Mouse (Mus musculus): ENCODE measurements around the gene Gm32742.
A peak's percentile ranks its signal among the peaks of the same experiment; 100 is the strongest.
"Not testable (repeated sequence)": the region's sequence is repeated elsewhere in the genome, so short reads cannot be mapped to it uniquely, and the experiment has no call there.

The Gm32742 gene

DNA sequence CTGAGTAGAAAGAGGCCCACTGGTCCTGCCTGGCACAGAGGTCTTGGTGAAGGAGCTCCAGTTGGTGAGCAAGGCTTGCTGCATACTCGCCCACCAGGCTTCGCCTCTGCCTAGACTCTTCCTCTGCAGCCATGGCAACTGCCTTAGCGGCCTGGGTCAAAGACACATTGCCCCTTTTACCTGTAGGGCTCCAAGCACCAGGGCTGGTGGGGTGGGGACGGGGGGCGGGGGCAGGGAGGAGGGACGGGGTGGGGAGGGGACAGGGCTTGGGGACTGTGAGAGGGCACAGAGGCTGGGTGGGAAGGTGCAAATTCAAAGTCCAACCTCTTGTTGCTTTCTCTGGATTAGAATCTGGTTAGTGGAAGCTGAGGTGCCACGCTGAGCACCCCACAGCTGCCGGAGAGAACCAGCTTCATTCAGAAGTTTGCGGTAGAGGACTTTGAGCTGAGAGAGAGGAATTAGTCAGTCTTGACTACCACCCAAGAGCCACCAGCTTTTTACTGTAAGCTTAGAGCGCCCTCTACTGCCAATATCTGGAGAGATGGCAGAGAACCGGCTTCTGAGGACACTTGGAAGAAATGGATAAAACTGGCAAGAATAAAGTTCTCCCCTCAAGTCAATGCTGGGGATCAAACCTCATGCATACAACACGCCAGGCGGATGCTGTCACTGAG is 13.1 kb downstream of the Gm32742 start:
- peak; percentile 73 for DNase-seq (ENCODE audit: low read depth, low spot score)

DNA sequence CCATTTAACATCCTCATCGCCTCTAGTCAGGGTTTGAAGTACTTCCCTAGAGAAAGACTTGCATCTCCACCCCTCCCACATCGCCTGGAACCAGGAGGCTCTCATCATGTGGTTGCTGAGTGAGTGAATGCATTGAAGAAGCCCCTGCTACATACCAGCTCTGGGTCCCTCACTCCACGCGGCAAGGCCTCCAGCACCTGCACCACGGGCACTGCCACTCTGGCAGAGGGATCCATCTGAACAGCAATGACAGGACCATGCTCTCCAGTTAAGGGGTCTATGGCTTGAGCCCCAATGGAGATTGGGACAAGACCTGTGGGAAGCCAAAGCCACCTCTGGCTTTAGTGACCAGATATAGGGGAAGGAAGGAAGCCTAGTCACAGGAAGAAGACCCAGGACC is 18.0 kb downstream of the Gm32742 start:
- no peak for DNase-seq (ENCODE audit: low read depth, low spot score)

DNA sequence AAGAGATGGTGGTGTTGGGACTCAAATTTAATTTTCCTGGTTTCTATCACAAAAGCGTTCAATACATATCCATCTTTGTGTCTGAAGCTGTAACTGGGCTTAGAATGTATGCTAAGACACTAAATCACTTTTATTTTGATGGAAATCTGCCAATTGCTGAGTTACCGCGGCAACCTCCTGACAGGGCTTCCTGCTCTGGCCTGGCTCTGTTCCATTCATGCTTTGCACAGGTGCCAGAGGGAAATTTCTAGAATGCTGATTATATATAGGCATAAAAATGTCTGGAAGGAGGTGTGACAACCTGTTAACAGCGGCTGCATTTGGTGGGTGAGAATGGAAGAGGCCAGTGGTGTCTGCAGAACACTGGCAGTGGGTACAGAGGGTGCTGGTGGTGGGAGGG is 18.8 kb downstream of the Gm32742 start:
- DNase-seq (ENCODE audit: low read depth, low spot score), result no peak

DNA sequence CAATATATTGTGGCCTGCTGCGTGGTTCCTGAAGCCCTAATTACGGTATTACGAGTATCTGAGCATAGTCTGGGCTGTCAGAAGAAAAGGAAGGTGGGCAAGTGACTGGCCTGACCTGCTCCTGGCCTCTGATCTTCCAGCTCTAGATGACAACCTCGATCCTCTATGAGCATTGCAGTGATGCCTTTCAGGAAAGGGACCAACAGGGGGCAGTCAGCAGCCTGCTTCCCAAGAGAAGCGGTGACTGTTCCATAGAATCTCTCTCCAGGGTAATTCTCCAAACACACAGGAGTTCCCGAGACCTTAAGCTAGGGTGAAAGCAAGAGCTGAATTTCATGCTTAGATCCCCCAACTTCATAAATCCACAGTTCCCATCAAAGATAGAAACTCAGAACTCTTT is 21.1 kb downstream of the Gm32742 start:
- DNase-seq (ENCODE audit: low read depth, low spot score), result no peak

DNA sequence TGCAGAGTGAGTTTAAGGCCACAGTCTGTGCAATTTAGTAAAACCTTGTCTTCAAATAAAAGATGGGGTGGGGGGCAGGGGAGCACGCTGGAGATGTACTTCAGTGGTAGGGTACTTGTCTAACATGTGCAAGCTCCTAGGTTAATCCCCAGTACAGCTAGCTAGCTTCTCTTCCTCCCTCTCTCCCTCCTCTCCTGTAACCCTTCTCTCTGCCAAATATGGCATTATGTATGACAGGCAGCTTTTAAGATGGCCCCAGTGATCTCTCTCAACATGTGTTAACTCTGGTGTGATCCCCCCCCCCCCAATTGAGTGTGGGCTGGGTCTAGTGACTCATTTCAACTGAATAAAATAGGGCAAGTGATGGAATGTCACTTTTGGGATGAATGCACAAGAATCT is 21.9 kb downstream of the Gm32742 start:
- no peak for DNase-seq (ENCODE audit: low read depth, low spot score)

DNA sequence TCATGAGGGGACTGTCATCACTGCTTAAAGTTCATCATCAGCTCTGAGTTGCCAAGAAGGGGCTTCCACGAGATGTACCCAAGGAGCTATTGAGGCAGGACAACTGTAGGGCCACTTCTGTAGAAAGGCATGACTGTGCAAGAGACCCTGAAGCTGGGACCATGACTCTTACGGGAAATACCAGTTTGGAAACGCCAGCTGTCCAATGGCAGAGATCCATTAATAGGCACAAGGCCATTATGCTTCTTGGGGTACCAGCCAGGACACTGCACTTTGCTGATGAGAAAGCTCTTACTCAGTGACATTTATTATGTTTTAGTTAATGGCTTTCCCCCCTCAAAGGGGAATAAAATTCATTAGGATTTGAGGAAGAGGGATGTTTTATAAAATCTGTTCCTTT is 24.6 kb downstream of the Gm32742 start:
- DNase-seq (ENCODE audit: low read depth, low spot score), result no peak

DNA sequence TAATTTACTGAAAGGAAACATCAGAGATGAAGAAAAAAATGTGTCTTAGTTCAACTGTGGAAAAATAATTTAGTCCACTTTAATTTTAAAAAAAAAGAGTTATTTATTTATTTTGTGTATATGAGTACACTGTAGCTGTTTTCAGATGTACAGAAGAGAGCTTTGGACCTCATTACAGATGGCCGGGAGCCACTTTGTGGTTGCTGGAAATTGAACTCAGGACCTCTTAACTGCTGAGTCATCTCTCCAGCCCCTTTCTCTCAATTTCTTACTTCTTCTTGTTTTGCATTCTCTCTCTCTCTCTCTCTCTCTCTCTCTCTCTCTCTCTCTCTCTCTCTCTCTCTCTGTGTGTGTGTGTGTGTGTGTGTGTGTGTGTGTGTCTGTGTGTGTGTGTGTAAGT is 25.9 kb downstream of the Gm32742 start:
- not testable (repeated sequence) for DNase-seq (ENCODE audit: low read depth, low spot score)

DNA sequence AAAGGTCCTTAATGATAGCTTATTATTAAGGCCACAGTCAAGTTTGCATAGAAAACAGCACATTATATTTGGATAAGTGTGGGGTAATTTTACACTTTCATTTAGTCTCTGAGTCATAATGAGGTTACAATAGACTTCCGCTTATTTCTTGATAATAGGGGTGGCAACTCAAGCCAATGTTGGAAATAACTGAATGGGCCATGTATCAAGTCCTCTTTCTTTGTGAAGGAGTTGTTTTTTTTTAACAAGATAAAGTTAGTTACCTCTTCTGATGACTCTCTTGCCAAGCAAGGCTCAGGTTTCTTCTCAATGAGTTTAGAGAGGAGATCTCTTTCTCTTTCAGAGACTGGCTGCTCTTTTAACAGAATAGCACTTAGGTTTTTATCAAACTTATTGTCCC is 27.0 kb downstream of the Gm32742 start:
- DNase-seq (ENCODE audit: low read depth, low spot score), result no peak

DNA sequence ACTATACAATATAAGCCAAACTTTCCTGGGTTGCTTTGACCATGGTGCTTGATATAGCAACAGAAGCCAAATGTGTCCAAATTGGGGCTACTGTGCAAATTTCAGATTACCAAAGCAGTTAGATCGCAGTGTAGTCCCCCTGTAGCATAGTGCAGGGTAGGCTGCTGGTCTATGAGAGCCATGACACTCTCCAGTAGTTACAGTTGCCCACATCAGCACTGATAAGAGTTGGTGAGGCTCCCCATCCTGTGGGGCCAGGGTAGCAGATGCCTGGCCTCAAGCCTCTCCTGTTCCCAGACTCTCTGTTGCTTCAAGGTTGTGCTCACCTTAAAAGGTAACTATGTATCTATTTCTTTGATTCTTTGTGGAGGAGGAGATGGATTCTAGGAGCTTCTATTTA is 27.5 kb downstream of the Gm32742 start:
- no peak for DNase-seq (ENCODE audit: low read depth, low spot score)

DNA sequence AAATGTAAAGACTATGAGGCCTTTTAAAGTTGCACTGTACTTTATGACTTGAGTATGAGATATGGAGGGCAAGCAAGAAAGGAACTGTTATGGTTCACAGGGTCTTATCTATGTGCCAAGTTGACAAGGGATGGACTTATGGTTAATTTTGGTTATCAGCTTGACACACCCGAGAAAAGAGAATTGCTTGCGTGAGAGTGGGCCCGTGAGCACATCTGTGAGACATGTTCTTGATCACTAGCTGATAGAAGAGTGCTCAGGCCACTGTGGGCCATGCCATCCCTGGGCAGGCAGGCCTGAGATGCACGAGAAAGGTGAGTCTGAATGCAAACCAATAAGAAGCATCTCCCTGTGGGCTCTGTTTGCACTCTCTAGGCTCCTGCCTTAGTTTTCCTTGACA is 27.9 kb downstream of the Gm32742 start:
- no peak for DNase-seq (ENCODE audit: low read depth, low spot score)

DNA sequence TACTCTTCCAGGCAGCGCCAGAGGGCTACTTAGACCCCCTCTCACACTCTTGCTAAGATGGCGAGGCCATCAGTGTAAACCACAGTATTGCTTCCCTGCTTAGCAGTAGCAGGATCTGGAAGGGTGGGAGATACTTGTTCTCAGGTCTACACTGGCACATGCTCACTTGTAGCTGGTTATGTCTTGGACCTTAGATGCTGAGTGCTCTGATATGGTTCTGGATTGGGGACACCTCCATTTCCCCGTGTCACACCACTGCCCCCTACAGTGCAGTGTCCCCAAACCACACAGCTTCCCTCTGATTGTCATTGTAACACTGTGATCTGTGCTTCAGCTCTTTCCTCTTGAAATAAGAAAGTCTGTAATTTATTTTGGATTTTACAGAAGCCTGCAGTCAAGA is 28.3 kb downstream of the Gm32742 start:
- DNase-seq (ENCODE audit: low read depth, low spot score), result peak; percentile 40

DNA sequence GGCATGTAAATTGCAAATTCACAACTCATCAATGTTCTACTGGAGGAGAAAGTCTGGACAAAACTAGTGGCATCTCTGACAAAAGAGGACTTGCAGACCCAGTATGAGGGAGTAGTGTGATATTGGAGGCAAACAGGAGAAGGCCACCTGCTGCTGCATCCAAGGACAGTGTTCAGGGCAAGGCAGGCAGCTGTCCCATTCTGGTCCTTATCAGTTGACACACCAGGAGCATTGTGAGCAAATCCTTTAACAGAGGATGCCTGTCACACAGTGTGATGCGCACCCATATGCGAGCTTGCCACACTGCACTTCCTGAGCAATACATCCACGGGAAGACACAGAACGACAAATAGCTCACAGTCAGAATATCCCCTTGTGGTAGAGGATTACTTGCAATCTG is 50.5 kb downstream of the Gm32742 start:
- DNase-seq (ENCODE audit: low read depth, low spot score), result no peak

DNA sequence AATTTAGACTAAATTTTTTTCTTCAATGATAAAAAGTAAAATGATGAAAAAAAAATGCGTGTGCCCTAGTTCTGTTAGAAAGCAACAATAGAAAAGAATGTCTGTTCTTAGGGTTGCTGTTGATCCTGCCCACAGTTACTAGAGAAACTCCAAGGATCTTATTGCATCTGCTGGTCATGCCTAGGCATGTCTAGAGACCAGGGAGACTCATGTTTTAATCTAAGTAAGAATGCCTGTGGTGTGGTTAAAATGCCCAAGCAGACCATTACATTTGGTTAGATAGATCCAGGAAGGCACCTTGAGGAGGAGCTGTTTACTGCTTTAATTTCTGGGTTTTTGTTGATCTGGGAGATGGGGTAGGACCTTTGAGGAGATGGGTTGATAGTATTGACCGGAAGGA is 59.6 kb downstream of the Gm32742 start:
- DNase-seq (ENCODE audit: low read depth, low spot score), result no peak

DNA sequence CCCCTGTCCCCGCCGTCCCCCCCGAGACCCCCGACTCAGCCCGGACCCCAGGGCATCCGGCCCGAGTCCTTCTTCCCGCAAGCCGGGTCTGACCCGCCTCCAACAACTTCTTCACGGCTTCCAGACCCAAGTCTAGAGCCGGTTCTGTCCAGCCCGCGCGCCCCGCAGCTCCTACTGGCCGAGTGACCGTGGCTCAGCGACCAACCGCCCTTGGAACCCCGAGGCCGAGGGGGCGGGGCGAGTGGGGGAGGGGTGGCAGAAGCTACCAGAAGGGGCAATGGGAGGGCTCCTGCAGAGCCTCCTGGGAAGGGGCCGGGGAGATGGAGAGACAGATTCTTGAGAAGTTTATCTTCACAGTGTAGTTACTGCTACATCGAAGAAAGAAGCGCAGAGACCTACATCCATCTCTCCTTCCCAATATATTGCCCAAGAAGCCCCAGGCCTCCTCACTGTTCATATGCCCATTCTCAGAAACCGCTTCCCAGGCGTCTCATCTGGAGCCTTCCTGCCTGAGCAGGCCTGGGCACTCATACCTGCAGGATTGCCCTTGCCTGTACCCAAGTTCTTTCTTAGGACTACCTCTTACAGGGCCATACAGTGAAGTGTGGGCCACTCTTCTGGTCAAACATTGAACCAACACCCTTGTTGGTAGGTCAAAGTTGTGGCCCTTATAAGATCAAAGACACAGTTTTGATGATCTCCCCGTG is 61.4 kb downstream of the Gm32742 start:
- no peak for DNase-seq (ENCODE audit: low read depth, low spot score)

DNA sequence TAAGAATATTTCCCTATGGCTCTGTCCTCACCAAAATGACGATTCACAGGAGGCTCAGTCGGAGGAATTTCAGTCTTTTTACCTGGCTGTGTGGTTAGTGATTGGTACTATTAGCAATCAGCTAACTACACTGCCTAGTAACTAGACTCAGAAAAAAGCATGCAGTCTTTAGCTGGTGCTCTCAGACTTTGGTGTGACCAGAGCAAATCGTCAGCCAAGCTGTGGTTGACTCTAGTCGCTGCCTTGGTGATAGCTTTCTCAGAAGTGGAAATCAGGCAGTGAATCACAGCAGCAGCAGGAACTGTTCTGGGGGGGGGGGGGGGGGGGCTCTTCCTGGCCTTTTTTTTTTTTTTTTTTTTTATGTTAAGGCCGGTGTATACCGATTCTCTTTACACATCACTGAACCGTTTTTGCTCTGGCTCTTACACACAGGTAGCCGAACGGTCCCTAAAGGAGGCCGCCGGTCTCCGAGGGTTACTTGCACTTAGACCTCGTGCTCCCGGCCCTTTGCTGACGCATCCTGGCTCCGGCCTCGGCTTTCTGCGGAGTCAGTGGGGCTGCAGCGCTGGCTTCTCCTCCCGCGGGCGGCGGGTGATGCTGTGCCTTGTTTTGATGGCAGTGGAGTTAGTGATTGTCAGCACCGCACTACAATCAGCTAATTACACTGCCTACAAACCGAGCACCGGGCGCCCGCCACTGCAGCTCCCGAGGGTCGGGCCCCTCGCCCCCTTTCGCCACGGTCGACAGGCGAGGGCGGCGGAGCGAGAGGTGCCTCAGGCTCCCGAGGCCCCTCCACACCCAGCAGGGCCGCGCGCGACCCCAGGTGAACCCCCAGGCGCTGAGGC is 62.1 kb downstream of the Gm32742 start:
- DNase-seq (ENCODE audit: low read depth, low spot score), result no peak

DNA sequence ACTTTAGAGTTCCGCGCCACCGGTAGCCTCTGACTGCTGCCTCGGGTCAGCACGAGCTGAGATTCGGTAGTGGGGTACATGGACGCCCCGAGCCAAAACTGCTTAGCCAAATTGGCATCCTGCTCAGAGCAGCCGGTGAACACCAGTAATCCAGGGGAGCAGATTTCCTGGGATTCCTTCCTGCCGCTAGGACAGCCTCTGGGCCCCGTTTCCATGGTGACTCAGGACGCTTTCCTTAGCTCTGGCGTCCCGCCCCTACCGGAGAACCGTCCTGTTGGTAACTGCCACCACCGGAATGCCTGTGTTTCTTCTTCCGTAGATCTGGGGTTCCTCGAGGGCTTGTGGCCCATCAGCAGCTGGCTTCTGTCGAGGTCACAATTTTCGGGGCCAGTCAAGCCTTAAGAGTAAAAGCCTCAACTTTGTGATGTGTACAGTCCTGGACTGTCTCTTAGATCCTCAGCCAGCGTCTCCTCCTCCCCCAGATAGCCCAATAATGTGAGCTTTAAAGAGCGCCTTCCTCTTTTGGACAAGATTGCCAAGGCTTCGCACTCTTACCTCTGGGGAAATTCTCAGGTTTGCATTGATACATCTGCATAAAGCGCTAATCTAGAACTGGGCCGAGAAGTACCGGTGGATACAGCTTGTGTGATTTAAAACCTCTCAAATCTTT is 63.4 kb downstream of the Gm32742 start, which contains the start of gene 4833427G06Rik:
TSS of gene 4833427G06Rik (minus strand) at position 323 of the 670 bp plus-strand sequence.
- no peak for DNase-seq (ENCODE audit: low read depth, low spot score)

DNA sequence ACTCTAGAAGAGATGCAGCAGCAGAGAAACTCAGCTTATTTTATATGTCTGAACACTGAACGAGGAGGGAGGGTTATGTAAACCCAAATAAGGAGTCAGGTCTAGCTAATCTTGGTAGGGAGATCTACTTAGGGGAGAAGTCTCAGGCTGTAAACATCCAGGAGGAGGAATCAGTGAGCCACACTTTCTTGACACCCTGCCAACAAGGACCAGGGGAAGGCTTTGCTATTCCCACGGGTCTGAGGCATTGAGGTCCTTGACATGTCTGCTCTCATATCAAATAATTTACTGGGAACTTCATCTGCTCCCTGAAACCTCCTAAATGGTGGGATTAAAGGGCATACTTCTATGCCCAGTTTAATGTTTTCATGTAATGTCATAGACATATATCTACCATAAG is 69.0 kb downstream of the Gm32742 start:
- DNase-seq (ENCODE audit: low read depth, low spot score), result no peak

DNA sequence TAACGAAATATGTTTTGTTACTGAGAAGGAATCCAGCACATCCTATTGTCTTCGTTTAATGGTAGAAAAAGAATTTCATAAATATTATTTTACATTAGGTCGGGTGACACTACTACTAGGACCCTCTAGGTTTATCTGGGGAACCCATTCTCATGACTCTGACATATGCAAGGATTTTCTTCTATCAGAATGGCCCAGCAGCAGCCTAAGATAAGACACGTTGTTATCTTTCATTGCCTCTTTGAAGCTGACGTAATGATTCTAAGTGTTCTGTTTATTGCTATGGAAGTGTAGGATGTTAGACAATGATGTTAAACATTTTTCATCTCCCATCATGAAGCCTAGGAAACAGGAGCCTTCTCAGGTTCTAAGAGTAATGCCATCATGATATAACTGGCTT is 71.6 kb downstream of the Gm32742 start:
- no peak for DNase-seq (ENCODE audit: low read depth, low spot score)

DNA sequence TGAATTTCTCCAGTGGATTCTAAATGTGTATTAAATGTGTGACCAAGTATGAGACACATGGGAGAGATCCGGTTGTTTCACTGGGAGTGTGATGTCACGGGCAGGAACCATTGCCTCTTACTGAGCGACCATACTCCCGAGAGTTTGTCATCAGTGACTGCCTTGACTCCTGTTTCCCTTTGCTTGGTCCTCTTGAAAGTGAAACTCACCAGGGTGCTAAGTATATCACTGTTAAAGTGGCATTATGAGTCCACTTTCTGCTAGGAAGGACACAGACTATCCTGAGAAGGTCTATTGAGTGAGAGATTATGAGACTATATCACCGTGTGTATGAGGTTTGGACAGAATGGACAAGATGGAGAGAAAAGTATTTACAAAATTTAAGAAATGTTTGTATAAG is 83.7 kb downstream of the Gm32742 start:
- no peak for DNase-seq (ENCODE audit: low read depth, low spot score)
